Mouse (Mus musculus): Measurements from ENCODE around the gene Ndufaf2.

Ndufaf2 gene

DNA sequence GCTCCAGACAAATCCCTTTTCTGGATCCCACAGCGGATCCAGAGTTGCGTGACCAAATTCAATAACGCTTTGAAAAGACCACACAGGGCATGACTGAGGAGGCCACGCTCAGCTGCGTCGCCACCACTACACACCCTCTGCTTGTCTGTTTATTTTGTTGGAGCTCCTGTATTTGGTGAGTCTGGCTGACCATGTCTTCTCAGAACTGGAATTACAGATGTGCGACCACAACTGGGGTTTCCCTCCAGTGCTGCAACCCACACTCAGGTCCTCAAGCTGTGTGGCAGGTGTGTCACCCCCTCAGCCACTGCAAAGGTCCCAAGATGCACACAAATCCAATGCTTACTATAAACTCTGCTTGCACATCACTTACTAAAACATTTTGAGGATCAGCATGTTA is 66.1 kb downstream of the Ndufaf2 start:
- intact Hi-C loops (cut with DNase I) = no loop called here

DNA sequence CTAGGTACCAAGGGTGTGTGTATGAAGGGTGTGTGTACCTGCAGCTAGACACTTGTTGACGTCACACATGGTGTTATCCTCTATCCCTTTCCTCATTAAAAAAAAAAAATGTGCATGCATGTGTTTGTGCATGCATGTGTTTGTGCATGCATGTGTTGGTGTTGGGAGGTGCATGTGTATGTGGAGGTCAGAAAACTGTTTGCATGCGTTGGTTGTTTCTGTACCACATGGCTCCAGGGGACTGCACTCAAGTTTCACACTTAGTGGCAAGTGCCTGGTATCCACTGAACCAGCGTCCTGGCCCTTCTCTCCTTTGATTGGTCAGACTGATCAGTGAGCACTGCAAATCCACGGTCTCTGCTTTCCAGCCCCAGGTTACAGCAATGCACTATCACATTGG is 71.7 kb downstream of the Ndufaf2 start:
- intact Hi-C loops (cut with DNase I) = no loop called here

DNA sequence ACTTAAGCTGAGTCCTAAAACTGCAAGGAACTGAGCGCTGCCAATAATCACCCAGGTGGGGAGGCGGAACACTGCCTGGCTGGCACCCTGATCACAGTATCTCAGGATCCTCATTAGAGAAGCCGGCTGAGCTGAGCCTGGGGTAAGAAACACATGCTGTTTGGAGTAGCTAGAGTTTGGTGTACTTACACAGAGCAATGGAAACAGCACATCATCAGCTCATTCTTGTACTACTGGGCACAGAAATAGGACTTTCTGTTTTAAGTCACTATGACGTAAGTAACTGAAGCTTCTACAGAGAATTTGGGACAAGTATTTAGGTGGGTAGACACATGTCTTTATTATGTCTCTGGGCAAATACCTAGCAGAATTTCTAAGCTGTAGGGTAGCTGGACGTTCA is 72.4 kb downstream of the Ndufaf2 start:
- intact Hi-C loops (cut with DNase I) = no loop called here

GRCm38 (mm10) chr13:108084086-108084485 is 74.3 kb downstream of the Ndufaf2 start:
- intact Hi-C loops (cut with DNase I) = no loop called here

DNA sequence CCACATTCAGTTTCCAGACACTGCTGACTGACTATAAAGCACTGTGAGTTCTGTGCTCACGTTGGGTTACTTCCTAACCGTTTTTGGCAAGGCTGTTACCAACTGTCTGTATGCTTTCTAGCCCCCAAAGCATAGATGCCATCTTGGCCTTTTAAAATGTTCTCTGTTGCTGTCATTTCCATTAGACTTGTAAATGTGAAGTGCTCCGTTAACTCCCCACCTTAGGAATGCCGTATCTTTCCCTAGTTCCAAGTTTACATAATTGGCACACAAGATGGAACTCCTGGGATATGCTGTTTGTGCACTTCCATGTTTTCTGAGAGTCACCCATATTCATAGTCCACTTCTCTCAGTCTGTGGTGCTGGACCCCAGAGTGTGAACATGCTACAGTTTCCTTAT is 80.5 kb downstream of the Ndufaf2 start:
- intact Hi-C loops (cut with DNase I) = no loop called here

DNA sequence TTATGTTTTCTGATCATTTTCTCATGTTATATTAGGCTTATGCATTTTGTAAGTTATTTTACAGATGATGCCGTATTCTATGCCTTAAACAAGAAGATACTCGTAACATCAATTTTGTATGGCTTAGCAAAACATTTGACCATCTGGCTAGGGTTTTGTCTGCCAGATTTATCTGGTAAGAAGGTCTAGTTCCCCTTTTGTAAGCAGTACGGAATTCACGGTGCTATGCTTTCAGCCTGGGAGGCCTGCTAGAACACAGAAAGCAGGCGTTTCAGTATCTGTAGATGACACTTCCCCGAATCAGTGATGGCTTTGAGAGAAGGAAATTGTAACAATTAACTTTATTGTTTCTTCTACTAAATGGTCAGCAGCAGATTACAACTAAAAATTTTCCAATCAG is 80.9 kb downstream of the Ndufaf2 start:
- intact Hi-C loops (cut with DNase I) = no loop called here

GRCm38 (mm10) chr13:108070171-108070570 is 88.3 kb downstream of the Ndufaf2 start:
- intact Hi-C loops (cut with DNase I) = no loop called here

- intact Hi-C loops (cut with DNase I) = no loop called here
Measured at GRCm38 (mm10) chr13:108069151-108069550, 89.3 kb downstream of the Ndufaf2 start.

- intact Hi-C loops (cut with DNase I) = no loop called here
Measured at GRCm38 (mm10) chr13:108066021-108066420, 92.4 kb downstream of the Ndufaf2 start.

DNA sequence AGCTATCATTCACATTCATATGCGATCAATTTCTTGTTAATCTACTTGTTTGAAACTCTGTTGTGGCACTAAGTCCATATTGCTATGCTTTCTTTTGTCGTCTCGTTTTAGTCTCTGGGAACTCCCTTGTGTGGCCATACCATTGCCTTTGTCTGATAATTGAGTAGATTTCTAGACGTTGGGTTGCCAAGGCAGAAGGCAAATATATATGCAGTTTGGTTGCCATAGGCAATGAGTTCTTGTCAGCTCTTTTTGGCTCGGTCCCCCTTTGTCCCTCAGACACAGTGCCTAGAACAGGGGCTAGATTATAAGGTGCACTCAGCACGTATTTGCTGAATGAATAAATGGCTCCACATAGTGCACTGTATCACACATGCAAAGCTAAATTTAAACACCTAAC is 94.1 kb downstream of the Ndufaf2 start:
- intact Hi-C loops (cut with DNase I) = no loop called here

DNA sequence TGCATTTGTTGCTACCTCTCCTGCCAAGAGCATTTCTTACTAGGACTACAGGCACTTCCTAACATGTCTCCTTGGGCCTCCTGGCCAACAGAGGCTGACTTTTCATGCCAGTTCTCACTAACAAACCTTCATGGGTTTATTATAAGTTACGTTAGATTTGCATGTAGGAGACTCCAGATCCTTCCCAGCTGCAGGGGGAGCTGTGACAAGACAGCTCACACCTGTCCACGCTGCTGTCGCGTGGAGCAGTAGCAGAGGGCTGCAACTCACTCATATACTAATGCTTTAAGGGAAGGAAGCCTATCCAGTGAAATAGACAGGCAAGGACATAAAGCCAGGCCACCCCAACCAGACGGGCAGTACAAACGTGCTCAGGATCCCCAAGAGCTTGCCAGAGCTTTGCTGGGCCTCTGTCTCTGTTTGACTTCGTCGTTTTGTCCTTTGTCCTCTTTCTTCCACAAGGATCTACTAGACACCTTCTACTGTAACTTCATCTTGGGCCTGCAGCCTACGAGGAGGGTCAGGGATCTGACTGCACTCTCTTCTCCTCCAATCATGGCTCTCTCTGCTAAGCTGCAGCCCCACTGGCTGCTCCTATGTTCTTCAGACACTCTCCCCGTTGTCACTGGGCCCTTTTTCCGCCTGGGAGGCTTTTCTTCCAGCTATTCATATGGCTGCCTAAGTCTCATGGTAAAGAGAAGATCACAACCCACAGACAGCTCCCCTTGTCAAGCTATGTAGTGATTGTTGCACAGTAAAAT is 94.9 kb downstream of the Ndufaf2 start:
- intact Hi-C loops (cut with DNase I) = no loop called here

GRCm38 (mm10) chr13:108062900-108063299 is 95.5 kb downstream of the Ndufaf2 start:
- intact Hi-C loops (cut with DNase I) = no loop called here

DNA sequence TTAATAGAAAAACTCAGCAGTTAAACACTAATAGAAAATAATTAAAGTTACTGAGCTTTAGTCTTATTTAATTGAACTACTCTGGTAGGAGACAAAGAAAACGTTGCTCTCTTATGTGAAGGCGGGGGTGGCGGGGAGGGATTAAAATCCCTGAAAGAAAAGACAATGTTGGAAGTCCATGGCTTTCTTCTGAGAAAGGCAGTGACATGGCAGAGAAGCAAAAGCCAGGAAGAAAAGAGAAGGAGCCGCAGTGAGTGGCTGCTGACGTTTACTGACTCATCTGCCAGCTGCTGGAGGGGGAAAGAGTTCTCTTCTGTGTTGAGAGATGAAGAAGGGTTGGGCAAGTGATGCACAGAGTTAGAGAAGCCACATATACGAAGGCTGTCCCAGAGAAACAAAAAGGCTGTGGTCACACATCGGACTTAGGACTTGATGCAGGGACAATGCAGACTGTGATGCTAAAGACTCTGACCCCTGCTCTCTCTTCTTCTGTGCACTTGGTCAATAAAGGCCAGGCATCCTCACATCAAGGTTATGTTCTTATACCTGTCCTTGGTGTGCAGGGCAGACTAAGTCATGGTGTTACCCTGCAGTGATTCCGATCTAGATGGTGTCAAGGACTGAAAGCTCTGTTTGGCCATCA is 97.4 kb downstream of the Ndufaf2 start:
- intact Hi-C loops (cut with DNase I) = no loop called here

GRCm38 (mm10) chr13:108060286-108060885 is 98.0 kb downstream of the Ndufaf2 start:
- intact Hi-C loops (cut with DNase I) = no loop called here

DNA sequence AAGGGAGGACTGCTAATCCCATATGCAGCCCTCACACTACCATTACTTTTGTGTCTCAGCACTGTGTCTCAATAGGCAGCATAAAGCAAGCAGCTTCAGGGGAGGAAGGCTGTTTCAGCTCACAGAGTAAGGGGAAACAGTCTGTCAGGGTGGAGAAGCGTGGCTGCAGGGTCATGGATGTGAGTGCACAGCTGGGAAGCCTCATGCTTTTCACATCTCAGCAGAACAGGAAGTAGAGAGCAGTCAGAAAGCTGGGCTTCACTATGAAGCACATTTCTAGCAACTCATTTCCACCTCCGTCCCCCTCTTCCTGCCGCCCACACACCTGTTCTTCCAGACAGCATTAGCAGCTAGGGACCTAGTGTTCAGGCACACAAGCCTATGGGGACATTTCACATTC is 101.5 kb downstream of the Ndufaf2 start:
- intact Hi-C loops (cut with DNase I) = no loop called here

- intact Hi-C loops (cut with DNase I) = no loop called here
Measured at GRCm38 (mm10) chr13:108047364-108047763, 111.1 kb downstream of the Ndufaf2 start.

DNA sequence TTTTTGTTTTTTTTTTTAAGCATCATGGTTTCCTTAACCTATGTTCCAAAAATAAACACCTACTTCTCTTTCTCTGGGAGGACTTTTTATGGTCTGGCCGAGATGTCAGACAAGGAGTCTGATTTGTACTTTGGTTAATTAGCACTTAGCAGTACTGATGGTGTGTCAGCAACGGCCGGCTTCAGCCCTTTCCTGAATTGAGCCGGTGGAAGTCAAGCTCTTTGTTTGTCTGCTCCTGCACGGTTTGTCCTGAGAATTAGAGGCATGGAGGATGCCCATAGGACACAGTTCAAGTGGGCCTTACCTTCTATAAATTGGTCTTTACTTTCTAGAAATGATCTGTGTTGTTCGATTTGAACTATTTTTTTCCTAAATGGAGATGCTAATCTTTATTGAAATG is 111.5 kb downstream of the Ndufaf2 start:
- intact Hi-C loops (cut with DNase I) = no loop called here

DNA sequence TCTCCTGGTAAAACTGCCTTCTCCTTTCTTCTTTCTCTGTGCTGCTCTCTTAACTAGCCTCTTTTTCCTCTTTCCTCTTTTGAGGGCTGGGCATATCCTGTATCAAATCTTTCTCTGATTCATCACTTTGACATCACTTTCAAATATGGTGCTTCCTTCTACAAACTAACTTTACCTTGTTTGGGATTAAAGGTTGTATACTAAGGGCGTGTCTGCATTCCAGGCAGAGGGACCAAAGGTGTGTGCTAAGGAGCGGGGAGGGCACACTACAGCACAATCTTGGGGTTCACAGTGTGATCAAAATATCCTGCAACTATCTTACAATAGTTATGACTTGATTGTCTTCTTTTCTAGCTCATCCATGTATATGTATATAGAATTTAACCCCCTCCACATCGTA is 112.4 kb downstream of the Ndufaf2 start:
- intact Hi-C loops (cut with DNase I) = no loop called here

- intact Hi-C loops (cut with DNase I) = no loop called here
Measured at GRCm38 (mm10) chr13:108045646-108046045, 112.8 kb downstream of the Ndufaf2 start.

- intact Hi-C loops (cut with DNase I) = loop anchor here (5.0 kb wide), 4 partner anchors 108 to 717 kb away; no protein-coding TSS in a partner anchor
Measured at GRCm38 (mm10) chr13:108044222-108044941, 114.0 kb downstream of the Ndufaf2 start, which contains the start of gene Smim15. Gene Smim15, plus strand, starts transcription at chr13:108044446.

- intact Hi-C loops (cut with DNase I) = loop anchor here (5.0 kb wide), 4 partner anchors 109 to 716 kb away; no protein-coding TSS in a partner anchor
Measured at GRCm38 (mm10) chr13:108043431-108044221, 114.8 kb downstream of the Ndufaf2 start.

All from adrenal gland (tissue).